Mouse (Mus musculus): ENCODE data around the gene Imp4.

DNA sequence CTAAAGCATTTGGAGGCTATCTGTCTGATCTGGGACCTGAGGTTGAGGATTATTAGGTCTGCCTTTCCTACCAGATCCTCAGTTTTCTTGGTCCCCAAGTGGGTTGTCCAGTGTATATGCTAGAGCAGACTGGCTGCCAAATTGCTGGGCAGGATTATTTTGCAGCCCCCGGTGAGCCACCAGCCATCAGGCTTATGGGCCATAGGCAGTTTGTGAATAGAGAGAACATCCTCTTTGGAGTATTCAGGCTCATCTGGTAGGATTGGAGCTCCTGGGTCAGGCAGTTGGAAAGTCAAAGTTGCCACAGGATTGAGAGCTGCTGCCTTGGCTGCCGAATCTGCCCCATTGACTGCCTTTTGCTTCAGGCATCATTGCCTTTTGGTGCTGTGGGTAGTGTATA is 11.2 kb upstream of the Imp4 start:
- TF ChIP-seq CTCF (IDR thresholded peaks at IDR 0.05; ENCODE audit: low read depth) (no peak), EP300 (IDR thresholded peaks at IDR 0.05; ENCODE audit: low read depth) (no peak)

All from liver, embryonic 14.5 days (tissue).